Mouse (Mus musculus) lung, adult 2 months (tissue): ENCODE measurements around the gene Apoo. TPM values are rescaled to one million over a fixed set of nuclear protein-coding genes. Genes with fewer than 3 reads are reported as not detected.
"Not testable (repeated sequence)": the region's sequence is repeated elsewhere in the genome, so short reads cannot be mapped to it uniquely, and the experiment has no call there.

Experiments used
- DNase-seq: peaks from one replicate; pipeline ENCODE4 v3.0.0; 2022
- H3K4me1 ChIP-seq: fragments of 200-500 bp; 2 replicates; pipeline ENCODE4 v1.6.1; 2011; ENCODE audit warnings: low read length; ENCODE audit not compliant: control insufficient read depth, insufficient read depth
- H3K4me3 ChIP-seq: fragments of 200-500 bp; replicated peaks from 2 replicates; pipeline ENCODE3; 2011; ENCODE audit warnings: low read depth, mild to moderate bottlenecking, control low read depth, low read length; ENCODE audit errors: extremely low read depth
- CTCF ChIP-seq: fragments of 200-500 bp; IDR thresholded peaks from 2 replicates; pipeline ENCODE4 v1.5.1; 2011; ENCODE audit warnings: mild to moderate bottlenecking, low read length, control low read depth; ENCODE audit not compliant: insufficient read depth
- POLR2A ChIP-seq: fragments of 200-500 bp; IDR thresholded peaks from 2 replicates; pipeline ENCODE4 v1.6.1; 2011; ENCODE audit warnings: low read depth, mild to moderate bottlenecking, control low read depth, low read length, borderline replicate concordance; ENCODE audit errors: extremely low read depth
- whole genome bisulfite sequencing: fragments of 180-500 bp; shearing (Covaris S2); methylation state at CpG from one replicate; pipeline ENCODE4 v1.1.7; 2018; 5-methylcytosine and 5-hydroxymethylcytosine counted together
- polyA plus RNA-seq: library from polyadenylated mRNA; depleted of rRNA; stranded (reverse); fragments of >200 nt; gene quantifications from 2 replicates; pipeline ENCODE4 v1.2.3, GENCODE M21; 2012; rRNA removed

Gene Apoo
- polyA plus RNA-seq = 3.2 and 6.6 TPM in 2 replicates

- WGBS = 27% methylated on average over 46 of the region's 46 CpGs
- Histone ChIP-seq H3K4me1 (no peaks in the 10 kb centered on the region), H3K4me3 (peak within 1 kb of the TSS; percentile 74)
- TF ChIP-seq CTCF (peak; percentile 59), POLR2A (peak; percentile 21; the same call in 1 of the 2 replicates)
- peak; percentile 93 for DNase-seq
These were observed at the start of gene Apoo, which contains the start of gene Fam90a1b for GRCm38 (mm10) chrX:94366670-94367241. Apoo (plus strand) TSS chrX:94367117. Fam90a1b (minus strand) TSS chrX:94366777.

GRCm38 (mm10) chrX:94321036-94321902 is 45.6 kb upstream of the Apoo start:
- no peak for DNase-seq
- TF ChIP-seq POLR2A (no peak), CTCF (no peak)
- WGBS = 81% methylated on average over 11 of the region's 11 CpGs
- Histone ChIP-seq H3K4me1 (no peaks in the 10 kb centered on the region), H3K4me3 (no peak overlapping the region)

GRCm38 (mm10) chrX:94343638-94344037 is 23.3 kb upstream of the Apoo start:
- not testable (repeated sequence) for H3K4me3 ChIP-seq, DNase-seq, H3K4me1 ChIP-seq
- WGBS = 88% methylated on average over 4 of the region's 4 CpGs

- Histone ChIP-seq H3K4me3 (no peak overlapping the region), H3K4me1 (no peaks in the 10 kb centered on the region)
- TF ChIP-seq POLR2A = no peak
- TF ChIP-seq CTCF = no peak
- WGBS = 44% methylated on average over 14 of the region's 14 CpGs
- DNase-seq = peak; percentile 5
These were observed 1.5 kb upstream of the Apoo start for GRCm38 (mm10) chrX:94365381-94365925.

GRCm38 (mm10) chrX:94366029-94366428 is 888 bp upstream of the Apoo start:
- H3K4me3 ChIP-seq = no peak overlapping the region
- peak; percentile 22 for DNase-seq
- no peaks in the 10 kb centered on the region for H3K4me1 ChIP-seq
- 30% methylated on average over 16 of the region's 16 CpGs for WGBS
- no peak for TF ChIP-seq CTCF

GRCm38 (mm10) chrX:94367248-94367647 is 331 bp downstream of the Apoo start:
- WGBS = 30% methylated on average over 17 of the region's 17 CpGs
- Histone ChIP-seq H3K4me3 (peak overlapping the region; percentile 74), H3K4me1 (no peaks in the 10 kb centered on the region)
- TF ChIP-seq CTCF (no peak), POLR2A (no peak)
- no peak for DNase-seq

GRCm38 (mm10) chrX:94378734-94379133 is 11.8 kb downstream of the Apoo start:
- DNase-seq = no peak
- WGBS = 85% methylated on average over 5 of the region's 5 CpGs
- Histone ChIP-seq H3K4me1 (no peaks in the 10 kb centered on the region), H3K4me3 (no peak overlapping the region)
- TF ChIP-seq POLR2A (no peak), CTCF (no peak)

GRCm38 (mm10) chrX:94408975-94409374 is 42.1 kb downstream of the Apoo start:
- 53% methylated on average over 3 of the region's 3 CpGs for WGBS
- TF ChIP-seq POLR2A (no peak), CTCF (no peak)
- Histone ChIP-seq H3K4me3 (no peak overlapping the region), H3K4me1 (peaks cover 2% of the 10 kb centered on the region)
- DNase-seq = no peak

GRCm38 (mm10) chrX:94420210-94420609 is 53.3 kb downstream of the Apoo start:
- no peak overlapping the region for H3K4me3 ChIP-seq
- no peak for DNase-seq
- TF ChIP-seq CTCF (no peak), POLR2A (no peak)
- no peaks in the 10 kb centered on the region for H3K4me1 ChIP-seq
- WGBS = 84% methylated on average over 2 of the region's 2 CpGs

GRCm38 (mm10) chrX:94431548-94432375 is 64.8 kb downstream of the Apoo start:
- no peak for DNase-seq
- Histone ChIP-seq H3K4me3 (no peak overlapping the region), H3K4me1 (no peaks in the 10 kb centered on the region)
- WGBS = 40% methylated on average over 9 of the region's 9 CpGs
- TF ChIP-seq CTCF (no peak), POLR2A (no peak)

GRCm38 (mm10) chrX:94445427-94445826 is 78.5 kb downstream of the Apoo start:
- not testable (repeated sequence) for DNase-seq, H3K4me1 ChIP-seq, H3K4me3 ChIP-seq
- no CpG with 5 or more reads among the region's 3 CpGs for WGBS

- H3K4me3 ChIP-seq, DNase-seq, H3K4me1 ChIP-seq: not testable (repeated sequence)
- WGBS = 94% methylated on average over 2 of the region's 2 CpGs
These were observed 79.1 kb downstream of the Apoo start for GRCm38 (mm10) chrX:94446021-94446420.

GRCm38 (mm10) chrX:94450047-94450881 is 83.3 kb downstream of the Apoo start:
- not testable (repeated sequence) for H3K4me1 ChIP-seq, H3K4me3 ChIP-seq, DNase-seq
- no CpG with 5 or more reads among the region's 7 CpGs for WGBS
